Mouse (Mus musculus) ES-Bruce4 (cell line): ENCODE measurements at regions not wholly inside any gene's neighbourhood (a gene's known extent, or its start where the extent isn't known, plus 50 kb on each side); places are given as distances from the start of the nearest gene placed in this dataset.

Experiments used
- CTCF ChIP-seq: IDR thresholded peaks from one replicate; pipeline ENCODE4 v1.8.1; 2011; ENCODE audit warnings: low read depth, low read length
- POLR2A ChIP-seq: IDR thresholded peaks from one replicate; pipeline ENCODE4 v1.8.1; 2011; ENCODE audit warnings: low read length; ENCODE audit not compliant: insufficient read depth

DNA sequence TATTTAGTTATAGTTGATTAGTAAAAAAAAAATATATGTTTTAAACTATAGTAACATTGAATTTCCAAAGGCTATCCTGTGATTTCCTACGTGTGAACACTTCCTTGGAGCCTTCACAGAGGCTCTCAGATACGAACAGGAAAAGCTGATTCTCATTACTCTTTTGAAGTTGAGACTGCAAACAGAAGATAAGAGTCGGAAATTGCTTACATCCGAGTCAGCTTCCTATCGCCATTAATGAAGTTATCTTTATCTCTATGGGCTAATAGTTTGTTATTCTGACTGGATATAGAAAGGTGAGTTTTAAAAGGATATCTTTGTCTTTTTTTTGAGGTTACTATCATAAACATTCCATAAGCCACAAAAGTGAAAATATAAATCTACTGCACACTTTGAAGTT lies 212.8 kb downstream of the Trim52 start:
- TF ChIP-seq CTCF = no peak
- TF ChIP-seq POLR2A = no peak
